Mouse (Mus musculus) midbrain, embryonic 10.5 days (tissue): ENCODE data around the gene Ambn. TPM values are rescaled to one million over a fixed set of nuclear protein-coding genes. Genes with fewer than 3 reads are reported as not detected.
"Not testable (repeated sequence)": the region's sequence is repeated elsewhere in the genome, so short reads cannot be mapped to it uniquely, and the experiment has no call there.

Source experiments
- DNase-seq: peaks from one replicate; pipeline ENCODE4 v3.0.0-alpha.2; 2017; ENCODE audit warnings: low spot score
- H3K27ac ChIP-seq: fragments of 300-500 bp; sonication (generic); replicated peaks from 2 replicates; pipeline ENCODE4 v1.5.1; 2016; ENCODE audit warnings: mild to moderate bottlenecking
- H3K27me3 ChIP-seq: fragments of 300-500 bp; sonication (generic); 2 replicates; pipeline ENCODE4 v1.6.1; 2016; ENCODE audit warnings: low read depth, mild to moderate bottlenecking; ENCODE audit not compliant: poor library complexity, severe bottlenecking
- H3K36me3 ChIP-seq: fragments of 300-500 bp; sonication (generic); 2 replicates; pipeline ENCODE4 v1.6.1; 2016; ENCODE audit warnings: mild to moderate bottlenecking, moderate library complexity
- H3K4me1 ChIP-seq: fragments of 300-500 bp; sonication (generic); 2 replicates; pipeline ENCODE4 v1.6.1; 2016
- H3K4me3 ChIP-seq: fragments of 300-500 bp; sonication (generic); 2 replicates; pipeline ENCODE4 v1.5.1; 2016; ENCODE audit warnings: mild to moderate bottlenecking, moderate library complexity
- H3K9me3 ChIP-seq: fragments of 300-500 bp; sonication (generic); replicated peaks from 2 replicates; pipeline ENCODE4 v1.6.1; 2016; ENCODE audit warnings: mild to moderate bottlenecking
- WGBS: fragments of 180-500 bp; shearing (Covaris S2); methylation state at CpG from one replicate; pipeline ENCODE4 v1.1.7; 2016; 5-methylcytosine and 5-hydroxymethylcytosine counted together
- polyA plus RNA-seq: library from polyadenylated mRNA; unstranded; fragments of >200 nt; fragmentation: Nextera tagmentation; extraction: Ambion mirVana; gene quantifications from 2 replicates; pipeline ENCODE4 v1.2.1, GENCODE M21; 2016

The Ambn gene
- polyA plus RNA-seq: 0.07 TPM in 1 of 2 replicates, not detected in the other

GRCm38 (mm10) chr5:88455691-88456090 lies at the start of gene Ambn:
Ambn (plus strand) TSS chr5:88455991.
- WGBS: 94% methylated on average over 3 of the region's 3 CpGs
- DNase-seq: no peak
- no peaks in the 10 kb centered on the region for H3K9me3 ChIP-seq

GRCm38 (mm10) chr5:88420319-88421065 lies 35.3 kb upstream of the Ambn start:
- no peaks in the 10 kb centered on the region for H3K9me3 ChIP-seq
- DNase-seq: no peak
- H3K36me3 ChIP-seq: no peaks in the 10 kb centered on the region
- H3K4me3 ChIP-seq: no peak overlapping the region
- 92% methylated on average over 8 of the region's 8 CpGs for WGBS
- H3K4me1 ChIP-seq: no peaks in the 10 kb centered on the region
- no peaks in the 10 kb centered on the region for H3K27me3 ChIP-seq
- no peak overlapping the region for H3K27ac ChIP-seq

More at GRCm38 (mm10) chr5:88455691-88456090, at the start of gene Ambn:
- H3K27ac ChIP-seq: no peak within 1 kb of the TSS
- H3K36me3 ChIP-seq: no peaks in the 10 kb centered on the region
- no peaks in the 10 kb centered on the region for H3K4me1 ChIP-seq
- H3K27me3 ChIP-seq: no peaks in the 10 kb centered on the region
- no peak within 1 kb of the TSS for H3K4me3 ChIP-seq

- not testable (repeated sequence) for H3K4me3 ChIP-seq, H3K27ac ChIP-seq
- WGBS: 72% methylated on average over 2 of the region's 2 CpGs
Measured at GRCm38 (mm10) chr5:88424892-88425291, 30.9 kb upstream of the Ambn start.

GRCm38 (mm10) chr5:88426753-88427152 lies 29.0 kb upstream of the Ambn start:
- Histone ChIP-seq H3K27me3 (no peaks in the 10 kb centered on the region), H3K9me3 (no peaks in the 10 kb centered on the region), H3K36me3 (no peaks in the 10 kb centered on the region), H3K4me1 (no peaks in the 10 kb centered on the region), H3K27ac (no peak overlapping the region), H3K4me3 (no peak overlapping the region)
- DNase-seq: no peak
- 65% methylated on average over 1 of the region's 1 CpGs for WGBS

More at GRCm38 (mm10) chr5:88424892-88425291, 30.9 kb upstream of the Ambn start:
- H3K36me3 ChIP-seq, DNase-seq, H3K9me3 ChIP-seq, H3K4me1 ChIP-seq, H3K27me3 ChIP-seq: not testable (repeated sequence)

GRCm38 (mm10) chr5:88467471-88467870 lies 11.7 kb downstream of the Ambn start:
- no peak overlapping the region for H3K4me3 ChIP-seq
- DNase-seq: no peak
- no peaks in the 10 kb centered on the region for H3K9me3 ChIP-seq
- H3K27ac ChIP-seq: no peak overlapping the region
- 90% methylated on average over 2 of the region's 2 CpGs for WGBS
- H3K4me1 ChIP-seq: no peaks in the 10 kb centered on the region
- no peaks in the 10 kb centered on the region for H3K36me3 ChIP-seq
- no peaks in the 10 kb centered on the region for H3K27me3 ChIP-seq

GRCm38 (mm10) chr5:88468807-88469704 lies 13.3 kb downstream of the Ambn start:
- Histone ChIP-seq H3K4me3 (no peak overlapping the region), H3K27me3 (no peaks in the 10 kb centered on the region), H3K9me3 (no peaks in the 10 kb centered on the region), H3K4me1 (no peaks in the 10 kb centered on the region), H3K36me3 (no peaks in the 10 kb centered on the region), H3K27ac (no peak overlapping the region)
- DNase-seq: no peak
- WGBS: 86% methylated on average over 4 of the region's 4 CpGs

- Histone ChIP-seq H3K4me1 (no peaks in the 10 kb centered on the region), H3K9me3 (no peaks in the 10 kb centered on the region), H3K36me3 (no peaks in the 10 kb centered on the region), H3K4me3 (no peak within 1 kb of the TSS), H3K27me3 (no peaks in the 10 kb centered on the region), H3K27ac (no peak within 1 kb of the TSS)
- no peak for DNase-seq
Measured at GRCm38 (mm10) chr5:88487675-88488074, 31.9 kb downstream of the Ambn start, which contains the start of gene Enam. Enam (plus strand) TSS chr5:88487975.

- DNase-seq: no peak
- Histone ChIP-seq H3K4me1 (no peaks in the 10 kb centered on the region), H3K4me3 (no peak overlapping the region), H3K27me3 (no peaks in the 10 kb centered on the region), H3K9me3 (no peaks in the 10 kb centered on the region), H3K36me3 (no peaks in the 10 kb centered on the region), H3K27ac (no peak overlapping the region)
- WGBS: 83% methylated on average over 2 of the region's 2 CpGs
Measured at GRCm38 (mm10) chr5:88489004-88489403, 33.2 kb downstream of the Ambn start.

GRCm38 (mm10) chr5:88491111-88491510 lies 35.3 kb downstream of the Ambn start:
- no peak overlapping the region for H3K4me3 ChIP-seq
- no peaks in the 10 kb centered on the region for H3K9me3 ChIP-seq
- H3K4me1 ChIP-seq: no peaks in the 10 kb centered on the region
- H3K27me3 ChIP-seq: no peaks in the 10 kb centered on the region
- 71% methylated on average over 5 of the region's 5 CpGs for WGBS
- DNase-seq: no peak
- no peaks in the 10 kb centered on the region for H3K36me3 ChIP-seq
- no peak overlapping the region for H3K27ac ChIP-seq

- Histone ChIP-seq H3K4me1 (no peaks in the 10 kb centered on the region), H3K4me3 (no peak overlapping the region), H3K27ac (no peak overlapping the region), H3K36me3 (no peaks in the 10 kb centered on the region), H3K27me3 (no peaks in the 10 kb centered on the region), H3K9me3 (peaks cover 8% of the 10 kb centered on the region)
- DNase-seq: no peak
- WGBS: 93% methylated on average over 3 of the region's 3 CpGs
Measured at GRCm38 (mm10) chr5:88499781-88500180, 44.0 kb downstream of the Ambn start.

- 74% methylated on average over 1 of the region's 1 CpGs for WGBS
- no peaks in the 10 kb centered on the region for H3K4me1 ChIP-seq
- H3K36me3 ChIP-seq: no peaks in the 10 kb centered on the region
- no peaks in the 10 kb centered on the region for H3K9me3 ChIP-seq
- no peak overlapping the region for H3K27ac ChIP-seq
- no peak overlapping the region for H3K4me3 ChIP-seq
- DNase-seq: no peak
- H3K27me3 ChIP-seq: no peaks in the 10 kb centered on the region
Measured at GRCm38 (mm10) chr5:88508555-88508954, 52.8 kb downstream of the Ambn start.

- no peak for DNase-seq
- 77% methylated on average over 1 of the region's 1 CpGs for WGBS
- Histone ChIP-seq H3K4me3 (no peak overlapping the region), H3K9me3 (no peaks in the 10 kb centered on the region), H3K27me3 (no peaks in the 10 kb centered on the region), H3K4me1 (no peaks in the 10 kb centered on the region), H3K27ac (no peak overlapping the region), H3K36me3 (no peaks in the 10 kb centered on the region)
Measured at GRCm38 (mm10) chr5:88508990-88509389, 53.2 kb downstream of the Ambn start.
